Mouse (Mus musculus): Measurements from ENCODE around the gene Ttc9b. TPM values are rescaled to one million over a fixed set of nuclear protein-coding genes. Genes with fewer than 3 reads are reported as not detected.
"Not testable (repeated sequence)": the region's sequence is repeated elsewhere in the genome, so short reads cannot be mapped to it uniquely, and the experiment has no call there.

Ttc9b gene
- total RNA-seq, 1 experiment from 2014 or later, result not detected

- ATAC-seq (replicated peaks; ENCODE audit: insufficient number of reproducible peaks, low FRiP score, low TSS enrichment, poor library complexity, severe bottlenecking), result no peak
These were observed 22.3 kb upstream of the Ttc9b start for GRCm38 (mm10) chr7:27631439-27631838.

- no peak for ATAC-seq (replicated peaks; ENCODE audit: insufficient number of reproducible peaks, low FRiP score, low TSS enrichment, poor library complexity, severe bottlenecking)
These were observed 20.5 kb upstream of the Ttc9b start for GRCm38 (mm10) chr7:27633166-27633565.

GRCm38 (mm10) chr7:27634691-27635090, 19.0 kb upstream of the Ttc9b start:
- no peak for ATAC-seq (replicated peaks; ENCODE audit: insufficient number of reproducible peaks, low FRiP score, low TSS enrichment, poor library complexity, severe bottlenecking)

- ATAC-seq (replicated peaks; ENCODE audit: insufficient number of reproducible peaks, low FRiP score, low TSS enrichment, poor library complexity, severe bottlenecking), result not testable (repeated sequence)
These were observed 18.6 kb upstream of the Ttc9b start for GRCm38 (mm10) chr7:27635094-27635493.

GRCm38 (mm10) chr7:27644471-27644870, 9.2 kb upstream of the Ttc9b start:
- no peak for ATAC-seq (replicated peaks; ENCODE audit: insufficient number of reproducible peaks, low FRiP score, low TSS enrichment, poor library complexity, severe bottlenecking)

GRCm38 (mm10) chr7:27646516-27646915, 7.2 kb upstream of the Ttc9b start:
- no peak for ATAC-seq (replicated peaks; ENCODE audit: insufficient number of reproducible peaks, low FRiP score, low TSS enrichment, poor library complexity, severe bottlenecking)

GRCm38 (mm10) chr7:27647281-27648002, 6.3 kb upstream of the Ttc9b start:
- ATAC-seq (replicated peaks; ENCODE audit: insufficient number of reproducible peaks, low FRiP score, low TSS enrichment, poor library complexity, severe bottlenecking), result no peak

- no peak for ATAC-seq (replicated peaks; ENCODE audit: insufficient number of reproducible peaks, low FRiP score, low TSS enrichment, poor library complexity, severe bottlenecking)
These were observed 4.0 kb upstream of the Ttc9b start for GRCm38 (mm10) chr7:27649723-27650122.

- ATAC-seq (replicated peaks; ENCODE audit: insufficient number of reproducible peaks, low FRiP score, low TSS enrichment, poor library complexity, severe bottlenecking), result no peak; the same call in 1 of the 2 replicates
These were observed 2.8 kb upstream of the Ttc9b start for GRCm38 (mm10) chr7:27650949-27651348.

GRCm38 (mm10) chr7:27654607-27655276, 1.0 kb downstream of the Ttc9b start:
- no peak for ATAC-seq (replicated peaks; ENCODE audit: insufficient number of reproducible peaks, low FRiP score, low TSS enrichment, poor library complexity, severe bottlenecking)

- no peak for ATAC-seq (replicated peaks; ENCODE audit: insufficient number of reproducible peaks, low FRiP score, low TSS enrichment, poor library complexity, severe bottlenecking)
These were observed 1.8 kb downstream of the Ttc9b start for GRCm38 (mm10) chr7:27655545-27655944.

GRCm38 (mm10) chr7:27656600-27656999, 2.9 kb downstream of the Ttc9b start:
- ATAC-seq (replicated peaks; ENCODE audit: insufficient number of reproducible peaks, low FRiP score, low TSS enrichment, poor library complexity, severe bottlenecking), result no peak

- ATAC-seq (replicated peaks; ENCODE audit: insufficient number of reproducible peaks, low FRiP score, low TSS enrichment, poor library complexity, severe bottlenecking), result no peak
These were observed 4.2 kb downstream of the Ttc9b start for GRCm38 (mm10) chr7:27657824-27658395.

- no peak for ATAC-seq (replicated peaks; ENCODE audit: insufficient number of reproducible peaks, low FRiP score, low TSS enrichment, poor library complexity, severe bottlenecking)
These were observed 5.3 kb downstream of the Ttc9b start for GRCm38 (mm10) chr7:27658712-27659663.

- no peak for ATAC-seq (replicated peaks; ENCODE audit: insufficient number of reproducible peaks, low FRiP score, low TSS enrichment, poor library complexity, severe bottlenecking)
These were observed 8.3 kb downstream of the Ttc9b start for GRCm38 (mm10) chr7:27662038-27662437.

GRCm38 (mm10) chr7:27673064-27673574, 19.4 kb downstream of the Ttc9b start:
- ATAC-seq (replicated peaks; ENCODE audit: insufficient number of reproducible peaks, low FRiP score, low TSS enrichment, poor library complexity, severe bottlenecking), result no peak

GRCm38 (mm10) chr7:27673575-27674131, 19.9 kb downstream of the Ttc9b start:
- ATAC-seq (replicated peaks; ENCODE audit: insufficient number of reproducible peaks, low FRiP score, low TSS enrichment, poor library complexity, severe bottlenecking), result no peak

GRCm38 (mm10) chr7:27674195-27674521, 20.4 kb downstream of the Ttc9b start:
- no peak for ATAC-seq (replicated peaks; ENCODE audit: insufficient number of reproducible peaks, low FRiP score, low TSS enrichment, poor library complexity, severe bottlenecking)
